Mouse (Mus musculus) C2C12 (cell line): Measurements from ENCODE around the gene Lrriq4.

Experiments used
- CTCF ChIP-seq: IDR thresholded peaks from one replicate; pipeline ENCODE4 v1.5.1; 2011; ENCODE audit not compliant: control insufficient read depth, insufficient read depth, insufficient read length
- MAX ChIP-seq: IDR thresholded peaks from one replicate; pipeline ENCODE4 v1.6.1; 2011; ENCODE audit warnings: mild to moderate bottlenecking, control low read depth
- MYOG ChIP-seq: IDR thresholded peaks from one replicate; pipeline ENCODE4 v1.6.1; 2011; ENCODE audit not compliant: control insufficient read depth, insufficient read length; ENCODE audit errors: extremely low read depth
- USF1 ChIP-seq: IDR thresholded peaks from one replicate; pipeline ENCODE4 v1.6.1; 2011; ENCODE audit warnings: low read depth, mild to moderate bottlenecking, control low read depth, moderate library complexity

- TF ChIP-seq CTCF (no peak), MAX (no peak), MYOG (no peak), USF1 (no peak)
These were observed 41.6 kb upstream of the Lrriq4 start for GRCm38 (mm10) chr3:30602740-30603098.
